Mouse (Mus musculus): ENCODE data around the gene Fgfrl1.
A peak's percentile ranks its signal among the peaks of the same experiment; 100 is the strongest.

The Fgfrl1 gene

DNA sequence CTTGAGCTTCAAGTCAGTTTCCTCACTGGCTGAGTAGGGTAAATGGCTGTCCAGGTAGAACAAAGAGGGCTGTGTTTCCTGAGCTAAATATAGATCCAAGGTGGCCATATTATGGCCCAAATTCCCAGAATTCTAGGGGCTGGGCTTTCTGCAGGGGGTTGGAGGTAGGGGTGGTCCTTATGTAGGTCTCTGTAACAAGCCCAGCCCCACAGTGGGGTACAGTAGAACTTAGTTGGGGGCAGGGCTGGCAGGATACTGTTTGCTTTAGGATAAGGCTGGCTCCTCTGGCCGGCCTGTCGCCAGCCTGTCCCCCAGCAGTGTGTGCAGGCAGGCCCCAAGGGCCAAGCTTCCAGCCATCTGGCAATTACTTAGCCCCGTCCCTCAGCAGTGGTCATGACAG is 8.2 kb downstream of the Fgfrl1 start:
- DNase-seq (ENCODE audit: low spot score), result no peak

GRCm38 (mm10) chr5:108701341-108702021 is 9.3 kb downstream of the Fgfrl1 start:
- DNase-seq (ENCODE audit: low spot score), result no peak

DNA sequence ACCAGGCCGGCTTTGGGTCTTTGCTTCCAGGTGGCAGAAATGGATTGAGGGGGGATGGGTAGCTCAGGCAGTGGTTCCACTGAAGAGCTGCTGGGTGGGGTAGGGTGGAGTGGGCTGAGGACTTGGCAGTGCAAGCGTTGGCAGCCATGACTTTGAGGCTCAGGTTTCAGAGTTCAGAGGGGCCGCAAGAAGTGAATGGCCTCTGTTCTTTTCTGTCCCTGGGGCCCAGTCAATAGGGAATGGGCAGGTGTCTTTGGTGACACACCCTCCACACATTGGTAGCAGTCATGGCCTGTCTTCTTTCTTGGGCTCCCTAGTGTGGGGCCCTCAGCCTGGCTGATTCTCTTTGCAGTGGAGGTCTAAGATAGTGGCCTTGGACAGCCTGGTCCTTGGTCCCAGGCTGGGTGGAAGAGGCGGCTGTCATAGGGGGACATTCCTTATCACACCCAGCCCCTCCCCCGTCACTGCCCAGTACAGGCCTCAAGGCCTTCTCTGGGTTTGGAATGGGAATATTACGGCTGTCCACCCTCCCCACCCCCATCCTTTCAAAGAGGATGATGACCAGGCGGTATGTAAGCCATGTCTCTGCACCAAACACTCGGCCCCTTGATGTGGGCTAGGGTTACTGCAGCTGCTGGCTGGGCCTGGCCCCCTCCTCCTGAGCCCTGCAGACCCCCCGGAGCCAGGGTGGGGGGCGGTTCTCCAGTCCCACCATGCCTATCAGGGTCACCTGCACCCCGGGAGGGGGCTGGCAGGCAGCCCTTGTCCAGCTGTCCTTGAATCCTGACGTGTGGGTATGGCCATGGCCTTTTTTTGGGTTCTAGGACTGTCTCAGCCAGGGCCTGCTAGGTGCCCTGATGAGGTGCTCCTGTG is 11.8 kb downstream of the Fgfrl1 start:
- no peak for DNase-seq (ENCODE audit: low spot score)

DNA sequence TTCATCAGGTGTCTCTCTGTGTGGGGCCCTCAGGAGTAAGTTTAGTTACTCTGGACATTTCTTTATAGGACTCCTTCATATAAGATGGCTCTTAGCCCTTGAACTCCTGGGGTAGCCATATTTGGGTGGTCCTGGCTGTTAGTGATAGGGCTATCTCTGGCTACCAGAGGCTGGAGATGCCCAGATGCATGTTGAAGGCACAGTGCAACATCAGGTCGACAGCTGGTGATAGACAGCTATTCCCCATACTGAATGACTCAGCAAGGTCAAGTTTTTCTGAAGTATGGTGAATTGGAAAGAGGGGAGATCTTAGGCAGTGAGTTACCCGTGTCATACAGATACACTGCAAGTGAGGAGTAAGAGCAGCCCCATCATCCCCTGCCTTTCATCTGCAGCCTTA is 15.6 kb downstream of the Fgfrl1 start:
- no peak for DNase-seq (ENCODE audit: low spot score)

DNA sequence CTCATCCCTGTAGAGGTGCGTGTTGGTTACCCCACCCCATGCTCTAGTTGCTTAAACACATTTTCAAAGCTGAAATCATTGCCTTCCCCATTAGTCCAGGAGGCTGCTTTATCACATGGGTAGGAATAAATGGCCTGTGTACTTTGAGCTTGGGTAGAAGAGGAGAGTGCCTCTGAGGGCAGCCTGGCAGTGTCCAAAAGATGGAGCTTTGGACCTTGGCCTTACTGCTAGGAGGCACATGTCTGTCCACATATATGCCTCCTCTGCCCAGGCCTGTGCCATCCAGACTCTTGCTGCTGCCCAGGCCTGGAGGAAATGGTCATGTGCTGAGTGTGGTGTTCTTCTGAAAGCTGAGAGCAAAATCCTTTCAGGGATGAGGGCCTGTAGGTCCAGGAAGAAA is 16.2 kb downstream of the Fgfrl1 start:
- no peak for DNase-seq (ENCODE audit: low spot score)

DNA sequence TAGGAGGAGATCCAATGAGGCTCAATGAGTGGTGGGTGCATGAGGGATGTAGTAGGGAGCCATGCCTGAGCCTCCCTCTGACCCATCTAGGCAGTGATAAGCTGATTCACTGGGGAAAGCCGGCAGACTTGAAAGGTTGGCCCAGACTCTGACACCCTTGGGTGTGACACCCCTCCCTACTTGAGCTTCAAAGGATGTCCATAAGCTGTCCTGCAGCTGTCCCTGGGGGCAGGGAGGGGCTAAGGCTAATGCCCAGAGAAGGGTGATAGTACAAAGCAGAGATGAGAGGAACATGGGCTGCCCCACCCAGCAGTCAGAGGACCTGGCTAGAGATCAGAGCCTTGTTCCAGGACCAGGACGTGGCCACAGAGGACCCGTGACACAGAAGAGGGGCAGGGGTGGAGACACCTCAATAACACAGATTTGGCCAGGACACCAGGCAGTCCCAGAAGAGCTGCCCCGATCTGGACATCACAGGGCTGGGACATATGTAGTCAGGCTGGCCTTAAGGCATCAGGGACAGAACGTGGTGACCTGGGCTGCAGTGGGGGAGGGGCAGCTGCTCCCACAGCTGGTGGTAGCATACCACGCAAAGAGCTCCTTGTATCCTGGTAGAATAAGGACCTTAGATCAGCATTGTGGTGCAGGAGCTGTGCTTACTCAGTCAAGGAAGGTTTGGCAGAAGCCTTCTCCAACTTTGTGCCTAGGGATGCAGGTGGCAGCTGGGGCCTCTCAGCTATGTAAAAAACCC is 17.0 kb downstream of the Fgfrl1 start:
- no peak for DNase-seq (ENCODE audit: low spot score)

- DNase-seq (ENCODE audit: low spot score), result no peak
Observed at GRCm38 (mm10) chr5:108711968-108712367, 19.8 kb downstream of the Fgfrl1 start.

GRCm38 (mm10) chr5:108713096-108713495 is 20.9 kb downstream of the Fgfrl1 start:
- no peak for DNase-seq (ENCODE audit: low spot score)

DNA sequence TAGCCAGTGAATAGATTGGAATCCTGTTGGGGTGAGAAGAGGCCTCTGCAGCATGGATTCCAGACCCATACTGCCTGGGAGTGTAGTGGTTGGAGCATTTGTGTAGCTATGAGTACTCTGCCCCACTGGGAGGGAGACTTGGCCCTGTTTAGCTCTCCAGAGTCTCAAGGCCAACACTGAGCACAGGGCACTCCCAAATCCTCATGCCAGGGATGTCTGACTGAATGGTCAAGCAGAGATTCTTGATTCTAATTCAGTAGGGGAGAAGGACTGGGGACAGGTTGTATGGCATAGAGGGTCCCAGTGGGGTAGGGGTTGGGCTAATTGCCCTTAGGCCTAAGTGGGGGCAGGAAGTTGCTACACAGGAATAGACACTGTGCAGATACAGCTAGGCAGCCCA is 21.5 kb downstream of the Fgfrl1 start:
- DNase-seq (ENCODE audit: low spot score), result no peak

GRCm38 (mm10) chr5:108714149-108714548 is 22.0 kb downstream of the Fgfrl1 start:
- DNase-seq (ENCODE audit: low spot score), result no peak

GRCm38 (mm10) chr5:108715974-108716373 is 23.8 kb downstream of the Fgfrl1 start:
- DNase-seq (ENCODE audit: low spot score), result no peak

DNA sequence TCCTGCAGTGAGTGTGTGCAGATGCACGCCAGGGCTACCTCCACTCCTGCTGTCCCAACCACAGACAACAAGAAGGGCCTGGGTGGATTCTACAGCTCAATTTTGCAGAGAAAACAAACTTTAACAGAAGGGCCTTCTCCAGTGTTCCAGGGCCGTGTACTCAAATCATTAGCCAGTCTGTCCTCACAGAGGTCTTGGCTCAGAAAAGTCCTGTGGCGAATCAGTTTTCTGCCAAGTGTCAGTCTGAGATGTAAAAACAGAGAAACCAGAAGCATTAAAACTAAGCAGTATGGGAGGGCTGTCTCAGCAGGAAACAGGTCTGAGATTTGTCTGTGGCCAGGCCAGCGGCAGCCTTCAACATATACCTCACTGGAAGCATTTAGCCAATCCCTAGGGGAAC is 25.9 kb downstream of the Fgfrl1 start:
- no peak for DNase-seq (ENCODE audit: low spot score)

DNA sequence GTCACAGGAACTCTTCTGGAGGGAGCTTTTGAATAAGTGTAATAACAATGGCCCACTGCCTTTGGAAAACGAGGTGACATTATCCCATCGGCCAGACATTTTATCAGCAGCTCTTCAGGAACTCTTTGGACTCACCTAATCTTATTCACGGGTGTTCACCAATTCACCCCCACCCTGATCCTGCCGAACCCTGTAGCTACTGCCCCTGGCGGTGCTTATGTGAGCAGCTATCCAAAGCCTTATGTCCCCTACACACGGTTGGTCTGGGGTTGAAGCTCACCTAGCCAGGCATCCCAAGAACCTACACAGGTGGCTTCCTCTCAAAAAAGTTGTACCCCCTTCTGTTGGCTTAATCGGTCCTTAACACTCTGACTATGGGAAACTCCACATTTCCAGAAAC is 27.6 kb downstream of the Fgfrl1 start:
- DNase-seq (ENCODE audit: low spot score), result no peak

GRCm38 (mm10) chr5:108724006-108724405 is 31.8 kb downstream of the Fgfrl1 start:
- DNase-seq (ENCODE audit: low spot score), result no peak

GRCm38 (mm10) chr5:108726557-108727248 is 34.5 kb downstream of the Fgfrl1 start:
- peak; percentile 64 for DNase-seq (ENCODE audit: low spot score)

DNA sequence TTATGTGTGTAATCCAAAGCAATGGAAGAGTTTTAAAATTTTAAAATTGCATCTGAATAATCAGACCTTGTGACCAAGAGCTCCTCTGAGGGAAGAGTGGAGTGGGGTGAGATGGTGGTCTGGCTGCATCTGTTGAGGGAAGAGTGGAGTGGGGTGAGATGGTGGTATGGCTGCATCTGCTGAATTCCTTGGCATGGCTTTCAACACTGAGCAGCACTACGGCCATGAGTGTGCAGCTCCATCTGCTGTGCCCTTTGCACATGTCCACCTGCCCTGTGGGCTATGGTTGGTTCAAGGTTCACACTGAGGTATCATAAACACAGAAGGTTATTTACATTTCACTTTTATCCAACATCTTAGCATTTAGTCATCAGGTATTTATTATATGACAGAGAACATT is 35.2 kb downstream of the Fgfrl1 start:
- no peak for DNase-seq (ENCODE audit: low spot score)

DNA sequence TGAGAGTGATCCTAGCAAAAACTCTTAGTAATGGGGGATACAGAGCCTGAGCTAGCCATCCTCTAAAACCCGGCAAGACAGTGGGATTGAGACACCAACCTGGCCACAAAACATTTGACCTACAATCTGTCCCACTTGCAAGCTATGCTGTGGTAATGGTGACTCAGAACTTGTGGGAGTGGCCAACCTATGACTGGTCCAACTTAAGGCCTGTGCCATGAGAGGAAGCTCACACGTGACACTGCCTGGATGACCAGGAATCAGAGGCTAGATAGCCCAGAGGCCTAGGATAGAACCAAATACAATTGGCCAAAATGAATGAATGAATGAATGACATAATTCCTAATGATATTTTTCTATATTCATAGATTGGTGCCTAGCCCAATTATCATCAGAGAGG is 49.7 kb downstream of the Fgfrl1 start:
- no peak for DNase-seq (ENCODE audit: low spot score)

GRCm38 (mm10) chr5:108742596-108742995 is 50.4 kb downstream of the Fgfrl1 start:
- no peak for DNase-seq (ENCODE audit: low spot score)

GRCm38 (mm10) chr5:108743856-108744255 is 51.7 kb downstream of the Fgfrl1 start:
- no peak for DNase-seq (ENCODE audit: low spot score)

DNA sequence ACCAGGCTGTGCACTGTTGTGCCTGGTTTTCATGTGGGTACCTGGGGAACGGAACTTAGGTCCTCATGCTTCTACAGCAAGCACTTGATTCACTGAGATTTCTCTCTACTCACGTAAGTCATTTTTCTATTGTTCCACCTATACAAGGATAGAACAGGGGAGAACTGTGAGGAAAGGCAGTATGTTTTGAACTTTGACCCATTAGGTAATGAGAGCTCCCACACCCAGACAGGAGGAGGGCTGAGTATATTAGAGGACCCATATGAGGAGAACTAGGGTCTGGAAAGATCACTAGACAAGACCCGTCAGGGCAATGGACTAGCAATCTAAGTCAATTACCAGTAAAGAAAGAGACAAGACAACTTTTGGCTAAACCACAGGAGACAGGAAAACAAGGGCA is 52.4 kb downstream of the Fgfrl1 start:
- DNase-seq (ENCODE audit: low spot score), result no peak

DNA sequence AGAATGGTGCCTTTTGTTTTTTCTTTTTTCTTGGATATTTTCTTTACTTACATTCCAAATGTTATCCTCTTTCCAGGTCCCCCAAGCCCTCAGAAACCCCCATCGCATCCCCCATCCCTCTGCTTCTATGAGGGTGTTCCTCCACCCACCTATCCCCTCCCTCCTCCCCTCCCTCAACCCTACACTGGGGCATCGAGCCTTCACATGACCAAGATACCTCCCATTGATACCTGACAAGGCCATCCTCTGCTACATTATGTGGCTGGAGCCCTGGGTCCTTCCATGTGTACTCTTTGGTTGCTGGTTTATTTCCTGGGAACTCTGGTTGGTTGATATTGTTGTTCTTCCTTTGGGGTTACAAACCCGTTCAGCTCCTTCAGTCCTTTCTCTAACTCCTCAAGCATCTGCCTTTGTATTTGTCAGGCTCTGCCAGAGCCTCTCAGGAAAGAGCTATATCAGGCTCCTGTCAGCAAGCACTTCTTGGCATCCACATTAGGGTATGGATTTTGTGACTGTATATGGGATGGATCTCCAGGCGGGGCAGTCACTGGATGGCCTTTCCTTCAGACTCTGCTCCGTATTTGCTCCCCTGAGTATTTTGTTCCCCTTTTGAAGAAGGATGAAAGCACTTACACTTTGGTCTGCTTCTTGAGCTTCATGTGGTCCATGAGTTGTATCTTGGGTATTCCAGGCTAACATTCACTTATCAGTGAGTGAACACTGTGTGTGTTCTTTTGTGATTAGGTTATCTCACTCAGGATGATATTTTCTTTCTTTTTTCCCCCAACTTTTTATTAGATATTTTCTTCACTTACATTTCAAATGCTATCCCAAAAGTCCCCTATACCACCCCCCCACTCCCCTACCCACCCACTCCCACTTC is 58.4 kb downstream of the Fgfrl1 start:
- DNase-seq (ENCODE audit: low spot score), result no peak

Data from urinary bladder, postnatal 25 days (tissue).